In genomic region chr13:6292098-6292497, GRCm38 (mm10) we compare ENCODE assay signal across 12 mouse cellular contexts.
DNase-seq lines count a peak whose midpoint lies in the region; ATAC-seq and TF ChIP-seq lines count a peak whose summit lies in the region.
"Had no signal": no experiment of that assay in that cellular context is flagged by ENCODE, and none has a peak within 500 bp of the region (broad histone marks: within the 10 kb centered on the region; RNA-seq: fewer than 3 reads in every experiment).

No protein-coding gene starts in this region.

- no peaks in the 10 kb centered on the region for H3K4me1 ChIP-seq in hindbrain, postnatal 0 days (ENCODE audit: insufficient read depth, low read length)
- H3K4me1 ChIP-seq in hindbrain, embryonic 16.5 days (ENCODE audit: control insufficient read depth, insufficient read depth, low read depth, low read length) = no peaks in the 10 kb centered on the region
- H3K4me1 ChIP-seq in spleen, adult 2 months (ENCODE audit: control insufficient read depth, insufficient read depth, insufficient read length) = no peaks in the 10 kb centered on the region
- H3K4me1 ChIP-seq in stomach, postnatal 0 days (replicated peaks; ENCODE audit: control insufficient read depth, insufficient read depth) = no peaks in the 10 kb centered on the region
- H3K4me1 ChIP-seq in intestine, embryonic 15.5 days (replicated peaks) = no peaks in the 10 kb centered on the region
- H3K4me1 ChIP-seq: embryonic facial prominence, embryonic 15.5 days; limb, embryonic 15.5 days had no signal

- no peaks in the 10 kb centered on the region for H3K9me3 ChIP-seq in hindbrain, postnatal 0 days (ENCODE audit: low read length)
- no peaks in the 10 kb centered on the region for H3K9me3 ChIP-seq in hindbrain, embryonic 16.5 days (ENCODE audit: control insufficient read depth, low read length)
- H3K9me3 ChIP-seq in stomach, postnatal 0 days (ENCODE audit: control insufficient read depth, low read length) = no peaks in the 10 kb centered on the region
- no peaks in the 10 kb centered on the region for H3K9me3 ChIP-seq in intestine, embryonic 15.5 days
- H3K9me3 ChIP-seq: embryonic facial prominence, embryonic 15.5 days; limb, embryonic 15.5 days had no signal

- no peaks in the 10 kb centered on the region for H3K27me3 ChIP-seq in hindbrain, postnatal 0 days (ENCODE audit: insufficient read depth, low read length)
- no peaks in the 10 kb centered on the region for H3K27me3 ChIP-seq in hindbrain, embryonic 16.5 days (replicated peaks; ENCODE audit: control insufficient read depth, insufficient read depth, low read length)
- H3K27me3 ChIP-seq in spleen, adult 2 months (ENCODE audit: control insufficient read depth, insufficient read depth, low read length) = no peaks in the 10 kb centered on the region
- no peaks in the 10 kb centered on the region for H3K27me3 ChIP-seq in stomach, postnatal 0 days (ENCODE audit: control insufficient read depth, insufficient read depth, low read length)
- no peaks in the 10 kb centered on the region for H3K27me3 ChIP-seq in intestine, embryonic 15.5 days (replicated peaks)
- H3K27me3 ChIP-seq: embryonic facial prominence, embryonic 15.5 days; limb, embryonic 15.5 days had no signal

- DNase-seq in hindbrain, postnatal 0 days (ENCODE audit: low spot score) = no peak
- no peak for DNase-seq in spleen, adult 2 months (ENCODE audit: low read depth in 1 of 2, low spot score in 2 of 2)
- DNase-seq in spleen, adult 18-20 months = no peak
- peak; percentile 46 for DNase-seq in ZHBTc4 (ENCODE audit: low read depth, low spot score)
- DNase-seq in stomach, postnatal 0 days (ENCODE audit: low spot score) = no peak
- DNase-seq in MN1 (ENCODE audit: low spot score) = no peak
- DNase-seq: gastrocnemius, postnatal 10 days; heart, postnatal 10 days had no signal

- H3K4me2 ChIP-seq in hindbrain, postnatal 0 days (ENCODE audit: low read depth, low read length) = no peak overlapping the region
- no peak overlapping the region for H3K4me2 ChIP-seq in hindbrain, embryonic 16.5 days (ENCODE audit: low read length)
- no peak overlapping the region for H3K4me2 ChIP-seq in stomach, postnatal 0 days (replicated peaks; ENCODE audit: low read depth)
- H3K4me2 ChIP-seq in intestine, embryonic 15.5 days (replicated peaks) = no peak overlapping the region
- H3K4me2 ChIP-seq: embryonic facial prominence, embryonic 15.5 days; limb, embryonic 15.5 days had no signal

- no peak overlapping the region for H3K27ac ChIP-seq in hindbrain, postnatal 0 days
- no peak overlapping the region for H3K27ac ChIP-seq in hindbrain, embryonic 16.5 days (ENCODE audit: low read depth, low read length)
- H3K27ac ChIP-seq in spleen, adult 2 months (ENCODE audit: insufficient read depth, low read length) = no peak overlapping the region
- H3K27ac ChIP-seq in stomach, postnatal 0 days (replicated peaks) = no peak overlapping the region
- H3K27ac ChIP-seq in intestine, embryonic 15.5 days = no peak overlapping the region
- H3K27ac ChIP-seq: embryonic facial prominence, embryonic 15.5 days; limb, embryonic 15.5 days had no signal

- no peak overlapping the region for H3K4me3 ChIP-seq in hindbrain, postnatal 0 days (ENCODE audit: low read length)
- H3K4me3 ChIP-seq in hindbrain, embryonic 16.5 days (ENCODE audit: low read length) = no peak overlapping the region
- H3K4me3 ChIP-seq in spleen, adult 2 months (ENCODE audit: extremely low read depth, insufficient read depth, insufficient read length) = no peak overlapping the region
- no peak overlapping the region for H3K4me3 ChIP-seq in stomach, postnatal 0 days (ENCODE audit: low read depth, low read length)
- no peak overlapping the region for H3K4me3 ChIP-seq in intestine, embryonic 15.5 days (replicated peaks)
- H3K4me3 ChIP-seq: embryonic facial prominence, embryonic 15.5 days; limb, embryonic 15.5 days had no signal

- peak; percentile 51 for TF ChIP-seq CTCF in hindbrain, postnatal 0 days (IDR thresholded peaks at IDR 0.05; ENCODE audit: low read depth)
- peak; percentile 14; the same call in 1 of the 2 replicates for TF ChIP-seq CTCF in spleen, adult 2 months (IDR thresholded peaks at IDR 0.05; ENCODE audit: extremely low read depth, insufficient read depth, insufficient read length, insufficient replicate concordance)
- TF ChIP-seq CTCF in stomach, postnatal 0 days (IDR thresholded peaks at IDR 0.05; ENCODE audit: low read depth) = peak; percentile 65

- no peak for TF ChIP-seq POLR2A in spleen, adult 2 months (IDR thresholded peaks at IDR 0.05; ENCODE audit: low read depth, low read length)

- H3K9ac ChIP-seq in hindbrain, postnatal 0 days (replicated peaks; ENCODE audit: low read length) = no peak overlapping the region
- no peak overlapping the region for H3K9ac ChIP-seq in hindbrain, embryonic 16.5 days (ENCODE audit: low read depth, low read length)
- no peak overlapping the region for H3K9ac ChIP-seq in stomach, postnatal 0 days (ENCODE audit: low read length)
- no peak overlapping the region for H3K9ac ChIP-seq in intestine, embryonic 15.5 days
- H3K9ac ChIP-seq: embryonic facial prominence, embryonic 15.5 days; limb, embryonic 15.5 days had no signal

- WGBS in hindbrain, postnatal 0 days = 60% methylated on average over 3 of the region's 3 CpGs
- WGBS in hindbrain, embryonic 16.5 days = 52% methylated on average over 3 of the region's 3 CpGs
- WGBS in spleen, adult 2 months = 53% methylated on average over 3 of the region's 3 CpGs
- 43% methylated on average over 3 of the region's 3 CpGs for WGBS in stomach, postnatal 0 days
- 52% methylated on average over 3 of the region's 3 CpGs for WGBS in intestine, embryonic 15.5 days

- no peak for ATAC-seq in hindbrain, postnatal 0 days
- ATAC-seq in hindbrain, embryonic 16.5 days = no peak
- ATAC-seq in stomach, postnatal 0 days (ENCODE audit: low FRiP score, low TSS enrichment) = no peak
- no peak for ATAC-seq in intestine, embryonic 15.5 days

- H3K36me3 ChIP-seq in hindbrain, postnatal 0 days (ENCODE audit: insufficient read depth, low read length) = no peaks in the 10 kb centered on the region
- no peaks in the 10 kb centered on the region for H3K36me3 ChIP-seq in hindbrain, embryonic 16.5 days (ENCODE audit: control insufficient read depth, insufficient read depth, low read length)
- H3K36me3 ChIP-seq in spleen, adult 2 months (ENCODE audit: control insufficient read depth, insufficient read depth, low read length) = no peaks in the 10 kb centered on the region
- no peaks in the 10 kb centered on the region for H3K36me3 ChIP-seq in stomach, postnatal 0 days (ENCODE audit: control insufficient read depth, insufficient read depth, low read length)
- H3K36me3 ChIP-seq in intestine, embryonic 15.5 days = no peaks in the 10 kb centered on the region
- H3K36me3 ChIP-seq: embryonic facial prominence, embryonic 15.5 days; limb, embryonic 15.5 days had no signal

- no peak for TF ChIP-seq EP300 in stomach, postnatal 0 days (optimal IDR thresholded peaks at IDR 0.05)

Comparison
In these comparisons a context has a peak if more than half of its experiments do, and no peak if none do; other contexts are left out.
1. CTCF ChIP-seq: peak in every context shown above with its lines; median percentile 65 in stomach, postnatal 0 days; 51 in hindbrain, postnatal 0 days; 14 in spleen, adult 2 months.